Mouse (Mus musculus) B cell, adult (primary cell): Measurements from ENCODE around the gene Fam171a2. TPM values are rescaled to one million over a fixed set of nuclear protein-coding genes. Genes with fewer than 3 reads are reported as not detected.

ENCODE experiments used
- total RNA-seq: library from RNA; stranded (reverse); gene quantifications from 4 replicates; pipeline ENCODE4 v1.2.4, GENCODE M21; 2023; ENCODE audit not compliant: inconsistent age

The Fam171a2 gene
- total RNA-seq, result not detected in 4 replicates

DNA sequence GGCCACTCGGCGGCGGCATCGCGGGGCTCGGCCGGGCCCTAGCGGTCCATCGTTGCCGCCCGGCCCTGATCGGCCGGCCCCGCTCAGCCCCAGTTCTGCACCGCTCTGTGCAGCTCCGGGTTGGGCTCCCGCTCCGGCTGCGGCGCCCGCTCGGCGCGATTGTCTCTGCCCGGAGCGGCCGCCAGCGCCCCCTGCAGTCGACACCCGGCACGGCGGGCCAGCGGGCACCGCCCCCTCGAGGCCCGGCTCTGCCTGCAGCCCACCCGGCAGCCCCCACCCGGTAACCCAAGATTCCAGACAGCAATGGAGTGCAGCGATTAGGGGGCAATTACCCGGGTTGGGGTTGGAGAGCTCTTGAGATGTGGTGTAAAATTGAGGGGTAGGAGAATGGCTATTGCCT lies at the start of gene Fam171a2:
Gene Fam171a2, minus strand, starts transcription at position 186 of the 400 bp plus-strand sequence.

DNA sequence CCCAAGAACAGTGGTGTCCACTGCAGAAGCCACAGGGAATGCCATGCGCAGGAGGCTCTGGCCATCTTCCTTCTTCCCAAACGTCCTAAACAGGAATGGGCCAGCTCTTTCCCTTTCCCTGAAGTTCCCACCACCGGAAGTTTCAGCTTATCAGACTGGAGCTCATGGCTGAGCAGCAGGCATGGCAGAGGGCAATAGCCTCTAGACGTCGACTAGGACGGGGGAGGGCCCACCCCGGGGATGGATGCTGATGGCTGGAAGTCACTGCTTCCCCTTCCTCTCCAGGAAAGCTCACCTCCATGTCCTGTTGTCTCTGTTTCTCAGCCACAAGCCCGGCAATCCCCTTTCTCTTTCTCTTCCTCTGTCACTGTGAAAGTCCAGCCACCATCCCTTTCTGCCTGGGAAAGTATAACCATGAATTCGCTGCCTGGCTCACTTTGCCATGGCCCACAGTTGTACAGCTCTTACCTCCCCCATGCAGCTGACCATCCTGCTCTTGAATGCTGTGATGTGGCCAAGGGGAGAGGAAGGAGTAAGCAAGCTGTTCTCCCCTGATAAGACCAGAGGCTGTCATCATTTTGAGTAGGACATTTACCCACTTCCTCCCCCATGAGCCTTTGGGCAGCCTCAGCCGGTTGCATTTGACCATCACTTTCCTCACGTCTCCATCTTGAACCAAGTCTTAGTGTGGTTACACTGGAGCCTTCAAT lies 22.3 kb upstream of the Fam171a2 start, which contains the start of gene Itga2b:
Gene Itga2b, minus strand, starts transcription at position 475 of the 710 bp plus-strand sequence.

DNA sequence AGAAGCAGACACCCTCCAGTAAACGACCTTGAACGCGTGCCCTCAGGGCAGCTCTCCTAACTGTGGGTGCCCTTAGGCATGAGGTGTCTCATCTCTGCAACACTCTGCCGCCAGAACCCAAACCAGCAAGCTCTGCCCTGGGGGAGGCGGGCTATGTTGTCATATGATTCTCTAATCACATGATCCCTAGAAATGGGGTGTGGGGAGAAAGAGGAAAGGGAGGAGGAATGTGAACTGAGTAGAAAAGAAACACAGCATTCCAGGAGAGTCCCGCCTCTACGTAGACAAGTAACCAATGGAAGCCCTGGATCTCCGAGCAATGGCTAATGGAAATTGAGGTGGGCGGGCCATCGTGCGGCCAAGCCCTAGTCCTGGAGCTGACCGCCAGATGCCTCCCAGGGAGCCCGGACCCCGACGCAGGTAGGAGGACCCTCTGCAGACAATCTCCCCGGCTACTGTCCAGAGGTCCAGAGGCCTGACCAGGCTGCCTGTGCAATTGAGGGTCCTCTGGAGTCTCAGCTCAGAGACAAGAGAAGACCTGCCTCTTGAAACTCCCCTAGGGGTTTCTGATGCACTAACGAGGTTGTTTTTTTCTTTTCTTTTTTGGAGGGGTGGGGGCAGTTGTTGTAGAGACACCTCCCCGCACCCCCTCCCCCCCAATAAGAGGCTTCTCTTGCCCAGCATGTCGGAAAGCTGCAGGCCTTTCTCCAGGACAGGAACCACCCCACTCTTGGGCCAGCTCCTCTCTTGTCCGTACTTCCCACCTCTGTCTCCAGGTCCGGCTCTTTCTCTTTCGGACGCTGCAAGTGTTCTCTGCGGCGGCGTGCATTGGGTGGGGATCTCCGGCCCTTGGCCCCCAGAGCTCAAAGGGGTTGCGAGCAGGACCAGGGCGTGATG lies 17.1 kb downstream of the Fam171a2 start, which contains the start of gene Grn:
Gene Grn, plus strand, starts transcription at position 195 of the 897 bp plus-strand sequence.

DNA sequence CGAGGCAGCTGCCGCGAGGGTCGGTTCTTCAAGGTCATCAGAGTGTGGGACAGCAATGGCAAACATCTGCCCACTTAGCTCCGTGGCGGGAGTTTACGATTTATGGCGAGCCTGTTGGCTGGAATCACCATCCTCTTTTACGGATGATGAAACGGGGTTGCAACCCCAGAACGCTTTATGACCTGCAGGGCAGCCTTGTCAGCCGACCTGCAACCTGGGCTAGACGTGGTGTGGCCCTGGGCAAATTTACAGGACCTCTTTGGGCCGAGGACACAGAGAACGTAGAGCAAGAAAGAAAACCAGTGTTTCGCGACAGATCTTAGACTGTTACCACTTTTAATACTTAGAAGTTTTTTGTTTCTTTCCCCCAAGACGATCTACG lies 39.7 kb downstream of the Fam171a2 start, which contains the start of gene Slc25a39:
Gene Slc25a39, minus strand, starts transcription at position 113 of the 382 bp plus-strand sequence.

DNA sequence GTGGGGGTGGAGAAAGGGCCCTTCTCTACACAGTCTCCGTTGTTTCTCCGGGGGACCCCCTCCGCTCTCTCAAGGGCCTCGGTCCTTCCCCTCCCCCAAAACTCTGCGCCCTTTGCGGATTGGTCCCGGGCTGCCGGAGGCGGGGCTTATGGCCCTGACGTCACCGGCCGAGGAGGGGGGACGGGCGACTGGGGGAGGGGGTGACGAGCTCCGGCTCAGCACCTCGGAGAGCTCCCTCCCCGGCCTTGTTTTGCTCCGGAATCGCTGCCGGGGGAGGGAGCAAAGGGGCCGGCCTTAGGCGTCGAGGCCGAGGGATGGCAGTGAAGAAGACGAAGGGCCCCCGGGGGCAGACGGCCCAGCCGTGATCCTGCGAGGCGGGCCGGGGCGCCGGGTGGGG lies 54.2 kb downstream of the Fam171a2 start, which contains the start of gene Rundc3a:
Gene Rundc3a, plus strand, starts transcription at position 166 of the 397 bp plus-strand sequence.

Other genes starting within 250 kb of the Fam171a2 start
- 121 to 153 TPM (median 136 TPM) in 4 replicates for gene Hdac5, start 217.5 kb downstream of the Fam171a2 start, total RNA-seq
- gene BC030867, start 198.8 kb downstream of the Fam171a2 start, total RNA-seq, result 0.51 to 2.6 TPM (median 1.4 TPM) in 4 replicates
- not detected in 4 replicates for gene Asb16, start 178.9 kb downstream of the Fam171a2 start, total RNA-seq
- 42.2 to 49.5 TPM (median 48.4 TPM) in 4 replicates for gene Tmub2, start 162.8 kb downstream of the Fam171a2 start, total RNA-seq
- gene Atxn7l3, start 151.1 kb downstream of the Fam171a2 start, total RNA-seq, result 67.0 to 74.5 TPM (median 69.7 TPM) in 4 replicates
- 145 to 164 TPM (median 151 TPM) in 4 replicates for gene Ubtf, start 127.9 kb downstream of the Fam171a2 start, total RNA-seq
- gene Slc4a1, start 81.5 kb downstream of the Fam171a2 start, total RNA-seq, result 0.16 TPM in 1 of 4 replicates, not detected in the others
- 1.7 to 3.5 TPM (median 1.8 TPM) in 4 replicates for gene Rundc3a, start 54.3 kb downstream of the Fam171a2 start, total RNA-seq
- gene Slc25a39, start 39.7 kb downstream of the Fam171a2 start, total RNA-seq, result 35.6 to 50.9 TPM (median 36.9 TPM) in 4 replicates
- 75.4 to 80.2 TPM (median 77.1 TPM) in 4 replicates for gene Grn, start 17.4 kb downstream of the Fam171a2 start, total RNA-seq
- gene Itga2b, start 22.4 kb upstream of the Fam171a2 start, total RNA-seq, result 5.1 to 9.3 TPM (median 7.0 TPM) in 4 replicates
- gene Gpatch8, start 108.7 kb upstream of the Fam171a2 start, total RNA-seq, result 47.4 to 57.7 TPM (median 53.3 TPM) in 4 replicates
- not detected in 4 replicates for gene Gm11627, start 131.8 kb upstream of the Fam171a2 start, total RNA-seq
- gene Fzd2, start 156.7 kb upstream of the Fam171a2 start, total RNA-seq, result not detected in 4 replicates
- gene Meioc, start 216.0 kb upstream of the Fam171a2 start, total RNA-seq, result not detected in 4 replicates